Mouse (Mus musculus): Measurements from ENCODE around the gene Cplane1.

DNA sequence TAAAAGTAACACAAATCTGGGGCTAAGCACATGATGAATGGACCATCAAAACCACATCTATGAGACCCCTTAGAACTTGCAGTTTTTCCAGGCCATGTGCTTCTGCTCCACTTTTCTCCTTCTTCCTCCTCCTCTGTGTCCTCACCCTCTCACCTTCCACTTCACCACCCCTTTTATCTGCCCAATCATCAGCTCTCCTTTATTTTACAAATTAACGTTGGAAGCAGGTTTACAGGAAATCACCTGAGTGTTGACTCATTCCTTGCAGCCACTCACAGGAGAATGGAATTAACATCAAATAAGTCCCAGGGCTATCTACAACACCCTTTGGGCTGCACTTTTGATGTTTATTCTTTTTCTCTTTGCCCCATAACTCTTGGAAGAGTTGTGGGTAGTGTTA, 7.1 kb upstream of the Cplane1 start:
- TF ChIP-seq CTCF (IDR thresholded peaks at IDR 0.05; ENCODE audit: borderline replicate concordance, insufficient read depth, low read depth, low read length): no peak
- no peak for TF ChIP-seq POLR2A (IDR thresholded peaks at IDR 0.05; ENCODE audit: borderline replicate concordance, insufficient read depth, low read length)
